Mouse (Mus musculus) monocyte, adult 2 months (primary cell): ENCODE results near the gene Cxcl17.

Experiments
- DNase-seq, 2 experiments: peaks; one replicate each; pipeline ENCODE4 v3.0.0; 2022; ENCODE audit warnings: low spot score in 2 of 2, low read depth in 1 of 2

Cxcl17 gene

DNA sequence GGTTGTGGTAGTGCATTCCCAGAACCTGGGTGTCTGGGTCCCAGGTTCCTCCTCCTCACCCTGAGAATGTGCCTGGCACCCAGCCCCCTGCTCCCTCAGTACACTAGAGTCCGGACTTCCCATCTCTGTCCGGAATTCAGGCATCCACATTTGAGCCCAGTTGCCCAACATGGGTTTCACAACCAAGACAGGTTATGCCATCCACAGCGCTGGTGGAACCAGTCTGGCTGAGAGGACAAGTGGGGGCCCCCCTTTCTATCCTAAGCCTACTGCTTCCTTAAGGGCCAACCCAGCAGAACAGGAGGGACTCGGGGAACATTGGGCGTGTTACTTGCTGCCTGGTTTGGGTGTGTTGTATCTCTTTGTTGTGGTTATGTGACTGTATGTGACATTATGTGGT lies 40.2 kb downstream of the Cxcl17 start:
- no peak for DNase-seq

DNA sequence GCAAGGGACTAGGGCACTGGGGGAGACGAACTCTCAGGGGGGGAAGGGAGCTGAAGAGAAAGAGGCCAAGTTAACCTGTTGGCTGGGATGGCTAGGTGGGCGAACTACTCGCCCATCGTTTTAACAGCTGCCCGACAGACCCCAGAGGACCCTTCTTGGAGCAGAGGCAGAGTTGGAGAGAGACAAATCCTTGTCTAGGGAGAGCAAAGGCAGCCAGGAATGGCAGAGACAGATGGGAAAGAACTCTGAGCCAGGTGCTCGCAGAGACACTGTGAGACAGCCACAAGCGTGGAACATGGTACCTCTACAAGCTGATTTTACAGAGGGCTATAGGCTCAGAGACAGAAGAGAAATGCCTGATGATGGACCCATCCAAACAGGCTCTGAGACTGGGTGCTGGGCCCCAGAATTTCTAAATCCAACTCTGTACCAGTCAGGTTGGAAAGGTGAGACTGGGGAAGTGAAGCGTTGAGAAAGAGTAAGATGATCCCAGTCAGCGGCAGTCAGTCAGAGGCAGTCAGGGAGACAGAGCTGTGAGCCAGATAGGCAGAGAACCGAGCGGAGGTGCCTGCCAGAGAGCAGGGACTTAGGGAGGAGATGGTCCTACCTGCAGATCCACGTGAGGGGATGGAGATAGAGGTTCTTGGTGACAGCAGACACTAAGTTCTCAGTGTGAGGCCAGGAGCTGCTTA lies 43.5 kb downstream of the Cxcl17 start, which contains the start of gene Cnfn:
TSS of gene Cnfn (minus strand) at position 667 of the 692 bp plus-strand sequence.
- no peak for DNase-seq

DNA sequence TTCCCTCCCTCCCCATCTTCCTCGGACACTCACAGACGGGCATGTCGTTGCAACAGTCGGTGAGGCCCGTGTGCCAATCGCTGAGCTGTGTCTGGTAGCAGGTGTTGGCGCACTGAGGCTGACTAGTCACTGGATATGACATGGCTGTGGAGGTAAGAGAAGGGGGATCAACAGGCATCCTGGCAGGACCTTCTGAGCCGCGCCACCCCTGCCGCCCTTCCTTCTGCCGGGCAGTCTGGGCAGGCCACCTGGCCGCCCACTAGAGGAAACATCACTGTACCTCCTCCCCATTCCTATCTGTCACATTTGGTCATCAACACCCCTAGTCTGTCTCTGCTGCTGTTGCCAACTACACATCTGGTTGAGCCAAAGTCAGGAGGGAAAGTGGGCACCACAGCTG lies 44.4 kb downstream of the Cxcl17 start:
- DNase-seq, result no peak

DNA sequence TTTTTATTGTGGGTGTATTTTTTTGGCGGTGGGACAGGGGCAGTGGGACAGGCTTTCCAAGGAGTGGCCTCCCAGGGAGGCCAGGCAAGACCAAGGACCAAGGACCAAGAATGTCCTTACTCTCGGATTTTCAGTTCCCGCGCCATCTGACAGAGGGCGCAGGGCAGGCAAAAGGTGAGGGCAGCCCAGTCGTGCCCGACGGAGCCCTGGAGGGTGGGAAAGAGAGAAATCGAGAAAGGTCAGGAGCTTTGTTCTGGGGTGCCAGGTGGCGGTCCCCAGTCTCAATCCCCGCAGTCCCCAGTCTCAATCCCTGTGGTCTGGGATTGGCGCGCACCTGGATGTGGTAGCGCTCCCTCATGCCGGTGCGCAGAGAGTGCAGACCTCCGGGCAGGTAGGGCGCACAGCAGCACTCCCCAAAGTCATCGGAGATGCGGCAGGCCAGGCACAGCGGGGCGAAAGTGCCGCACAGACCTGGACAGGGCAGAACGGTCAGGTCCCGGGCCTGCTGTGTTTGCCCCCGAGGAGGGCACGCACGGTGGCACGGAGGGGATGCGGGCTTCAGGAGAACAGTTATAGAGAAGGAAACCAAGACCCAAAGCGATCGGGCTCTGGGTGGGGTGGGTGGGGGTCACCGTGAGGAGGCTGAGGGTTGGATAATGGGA lies 44.9 kb downstream of the Cxcl17 start:
- no peak for DNase-seq

DNA sequence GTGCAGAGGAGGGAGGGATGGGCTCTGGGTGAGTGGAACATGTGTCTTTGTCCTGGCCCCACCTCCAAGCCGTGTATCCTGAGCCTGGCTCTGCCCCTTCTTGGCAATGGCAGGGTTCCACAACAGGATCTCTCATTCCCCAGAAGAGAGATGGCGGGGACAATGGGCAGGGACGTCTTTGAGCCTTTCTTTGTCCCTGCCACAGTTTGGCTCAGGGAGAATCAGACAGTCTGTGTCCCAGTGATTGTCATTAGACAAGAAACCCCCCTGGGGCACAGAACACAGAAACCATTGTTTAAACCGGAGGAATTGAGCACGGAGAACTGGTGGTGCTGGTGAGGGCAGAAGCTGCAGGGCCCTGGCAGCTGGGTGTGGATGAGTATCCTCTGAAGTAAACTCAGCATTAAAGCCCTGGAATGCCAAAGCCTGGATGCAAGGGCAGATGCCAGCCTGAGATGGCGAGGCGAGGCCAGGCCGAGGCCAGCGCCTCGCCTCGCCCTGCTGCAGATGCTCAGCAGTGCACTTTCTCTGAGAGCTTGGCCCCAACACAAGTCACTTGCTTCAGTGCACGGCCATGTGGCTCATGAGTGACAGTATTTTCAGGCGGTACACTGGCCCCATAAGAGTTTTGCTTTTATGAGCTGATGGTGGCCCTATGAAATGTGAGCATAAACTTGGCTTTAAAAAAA lies 46.6 kb downstream of the Cxcl17 start:
- DNase-seq, result no peak

DNA sequence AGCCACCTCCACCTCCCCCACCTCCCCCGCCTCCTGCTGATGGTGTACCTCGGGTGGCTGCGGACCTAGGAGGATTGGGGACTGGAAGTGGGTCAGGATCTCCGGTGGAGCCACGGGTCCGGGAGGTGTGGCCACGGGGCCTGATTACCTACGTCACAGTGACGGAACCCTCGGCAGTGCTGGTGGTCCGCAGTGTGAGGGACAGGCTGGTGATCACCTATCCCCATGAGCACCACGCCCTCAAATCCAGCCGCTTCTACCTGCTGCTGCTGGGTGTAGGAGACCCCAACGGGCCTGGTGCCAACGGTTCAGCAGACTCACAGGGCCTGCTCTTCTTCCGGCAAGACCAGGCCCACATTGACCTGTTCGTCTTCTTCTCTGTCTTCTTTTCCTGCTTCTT lies 49.1 kb downstream of the Cxcl17 start:
- DNase-seq, result no peak

DNA sequence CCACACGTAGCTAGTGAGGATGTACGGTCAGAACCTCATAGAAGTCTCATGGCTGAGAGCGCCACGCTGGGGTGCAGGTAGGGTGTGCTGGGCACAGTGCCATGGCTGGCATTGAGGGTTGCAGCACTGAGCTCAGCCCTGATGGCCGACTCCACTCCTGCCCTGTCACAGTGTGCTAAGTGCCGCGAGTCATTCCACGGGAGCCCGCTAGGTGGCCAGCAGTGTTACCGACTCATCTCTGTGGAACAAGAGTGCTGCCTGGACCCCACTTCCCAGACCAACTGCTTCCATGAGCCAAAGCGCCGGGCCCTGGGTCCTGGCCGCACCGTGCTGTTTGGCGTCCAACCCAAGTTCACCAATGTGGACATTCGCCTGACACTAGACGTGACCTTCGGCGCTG lies 49.5 kb downstream of the Cxcl17 start:
- no peak for DNase-seq

DNA sequence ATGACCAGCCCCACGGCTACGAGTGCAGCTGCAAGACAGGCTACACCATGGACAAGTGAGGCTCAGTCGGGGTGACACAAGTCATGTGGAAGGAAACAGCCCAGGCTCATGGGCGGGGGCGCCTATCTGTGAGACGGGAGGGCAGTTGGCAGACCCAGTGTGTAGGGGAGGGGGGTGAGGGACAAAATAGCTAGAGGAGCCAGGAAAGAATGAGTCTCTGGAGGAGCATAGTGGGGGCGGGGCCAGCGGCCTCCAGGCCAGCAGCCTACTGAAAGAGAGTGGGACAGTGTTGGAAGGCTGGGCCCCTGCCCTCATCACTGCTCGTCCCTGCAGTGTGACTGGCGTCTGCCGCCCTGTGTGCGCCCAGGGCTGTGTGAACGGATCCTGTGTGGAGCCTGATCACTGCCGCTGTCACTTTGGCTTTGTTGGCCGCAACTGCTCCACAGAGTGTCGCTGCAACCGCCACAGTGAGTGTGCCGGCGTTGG lies 53.9 kb downstream of the Cxcl17 start:
- DNase-seq, result no peak
